Mouse (Mus musculus): Measurements from ENCODE around the gene Osbpl11.

GRCm38 (mm10) chr16:33250651-33251120, 65.8 kb downstream of the Osbpl11 start:
- no peak for TF ChIP-seq CTCF (IDR thresholded peaks at IDR 0.05; ENCODE audit: control insufficient read depth, insufficient read depth, insufficient replicate concordance, low read depth, low read length)
- no peak for TF ChIP-seq POLR2A (IDR thresholded peaks at IDR 0.05; ENCODE audit: control insufficient read depth, low read depth, low read length)
